Mouse (Mus musculus) right cerebral cortex, postnatal 4 days (tissue): ENCODE results near the gene Gm3043.
"Not testable (repeated sequence)": the region's sequence is repeated elsewhere in the genome, so short reads cannot be mapped to it uniquely, and the experiment has no call there.

ENCODE experiments used
- DNase-seq: peaks from one replicate; pipeline ENCODE4 v3.0.0-alpha.2; 2022

The Gm3043 gene

GRCm38 (mm10) chr14:3688483-3688882, at the start of gene Gm3043:
Gene Gm3043 (plus strand): TSS chr14:3688783.
- not testable (repeated sequence) for DNase-seq

- DNase-seq, result not testable (repeated sequence)
Observed at GRCm38 (mm10) chr14:3651730-3652129, 36.9 kb upstream of the Gm3043 start, which contains the start of gene Gm3020. Gene Gm3020 (plus strand): TSS chr14:3652030.
